Mouse (Mus musculus): ENCODE results near the gene A4gnt.

The A4gnt gene

GRCm38 (mm10) chr9:99636776-99637175 lies 24.5 kb downstream of the A4gnt start:
- DNase-seq = no peak

GRCm38 (mm10) chr9:99637227-99637626 lies 24.9 kb downstream of the A4gnt start:
- no peak for DNase-seq

GRCm38 (mm10) chr9:99637736-99638135 lies 25.4 kb downstream of the A4gnt start:
- no peak for DNase-seq

GRCm38 (mm10) chr9:99639957-99640356 lies 27.7 kb downstream of the A4gnt start:
- no peak for DNase-seq

- DNase-seq = no peak
Measured at GRCm38 (mm10) chr9:99645416-99645815, 33.1 kb downstream of the A4gnt start.

GRCm38 (mm10) chr9:99646102-99646501 lies 33.8 kb downstream of the A4gnt start:
- no peak for DNase-seq

- DNase-seq = no peak
Measured at GRCm38 (mm10) chr9:99660756-99661155, 48.5 kb downstream of the A4gnt start.

DNA sequence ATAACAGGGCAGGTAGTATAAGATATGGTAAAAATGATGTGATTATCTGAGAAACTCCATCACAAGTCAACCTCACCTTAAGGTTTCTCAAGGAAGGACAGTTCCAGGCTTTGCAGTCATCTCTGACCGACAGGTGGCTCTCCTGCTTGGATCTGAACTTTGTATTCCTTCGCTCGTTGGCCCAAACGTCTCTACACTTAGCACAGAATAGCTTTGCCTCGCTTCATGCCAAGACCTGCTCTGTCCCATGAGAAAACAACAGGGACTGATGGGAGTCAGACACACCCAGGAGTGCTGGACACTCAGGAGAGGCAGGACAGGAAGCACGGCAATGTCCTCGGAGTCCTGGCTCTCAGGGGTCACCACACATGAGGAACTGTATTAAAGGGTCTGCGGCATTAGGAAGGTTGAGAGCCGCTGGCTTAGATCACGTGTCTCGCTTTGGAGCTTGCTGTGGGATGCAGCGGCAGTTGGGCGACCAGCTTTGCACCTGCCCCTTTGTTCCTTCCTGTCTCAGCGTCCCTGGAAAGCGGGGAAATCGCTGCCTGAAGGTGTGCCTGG lies 49.4 kb downstream of the A4gnt start:
- DNase-seq = no peak

DNA sequence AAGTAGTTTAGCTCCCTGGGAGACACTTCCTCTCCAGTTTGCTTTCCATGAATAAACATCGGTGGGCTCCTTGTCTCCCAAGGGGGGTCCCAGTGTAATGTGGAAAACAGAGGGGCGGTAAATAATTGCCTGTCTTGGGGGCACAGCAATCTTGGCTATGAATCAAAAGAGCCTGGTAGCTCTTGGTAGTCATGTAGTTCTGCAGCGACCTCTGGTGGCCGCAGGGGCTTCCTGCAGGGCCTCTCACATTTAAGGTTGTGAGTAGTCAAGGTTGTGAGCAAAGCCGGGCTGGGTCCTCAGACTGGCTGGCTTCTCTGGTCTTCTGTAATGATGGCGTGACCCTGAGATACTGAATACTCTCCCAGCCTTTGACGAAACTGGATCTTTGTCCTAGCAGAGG lies 50.1 kb downstream of the A4gnt start:
- DNase-seq = peak; percentile 69

- no peak for DNase-seq
Measured at GRCm38 (mm10) chr9:99662887-99663286, 50.6 kb downstream of the A4gnt start.

GRCm38 (mm10) chr9:99667596-99667995 lies 55.3 kb downstream of the A4gnt start:
- DNase-seq = no peak

DNA sequence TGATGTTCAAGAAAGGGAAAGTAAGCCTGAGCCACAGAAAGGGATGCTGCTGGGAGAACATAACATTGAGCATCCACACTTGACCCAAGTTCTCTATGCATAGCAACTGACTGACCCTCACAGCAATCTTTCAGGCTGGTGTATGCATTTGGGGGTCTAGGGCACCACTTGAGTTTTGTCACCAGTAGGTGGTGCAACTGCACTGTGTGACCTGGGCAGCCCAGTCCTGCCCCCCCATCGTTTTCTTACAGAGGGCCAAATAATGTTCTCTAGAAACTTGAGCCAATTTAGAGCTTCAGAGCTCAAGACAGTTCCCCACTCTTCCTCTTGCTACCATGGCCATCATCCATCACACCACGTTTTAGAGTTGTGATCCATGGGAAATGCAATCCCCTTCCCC lies 59.3 kb downstream of the A4gnt start:
- no peak for DNase-seq
